Mouse (Mus musculus) bone marrow macrophage, adult 2 months (primary cell): ENCODE measurements around the gene 4930562C15Rik.

Source experiments
- CTCF ChIP-seq: IDR thresholded peaks from 2 replicates; pipeline ENCODE4 v1.5.1; 2012; ENCODE audit warnings: low read depth, mild to moderate bottlenecking, low read length, moderate library complexity
- POLR2A ChIP-seq: IDR thresholded peaks from 2 replicates; pipeline ENCODE4 v1.6.1; 2012; ENCODE audit warnings: mild to moderate bottlenecking, low read depth, low read length, borderline replicate concordance

- TF ChIP-seq CTCF (no peak), POLR2A (no peak)
Observed at GRCm38 (mm10) chr16:4912074-4912648, 76.9 kb downstream of the 4930562C15Rik start.
